In genomic region chr1:191261861-191262260, GRCm38 (mm10) we compare ENCODE assay signal across 23 mouse cellular contexts. TPM values are rescaled to one million over a fixed set of nuclear protein-coding genes. Genes with fewer than 3 reads are reported as not detected.
DNase-seq lines count a peak whose midpoint lies in the region; ATAC-seq and TF ChIP-seq lines count a peak whose summit lies in the region.
"Had no signal": no experiment of that assay in that cellular context is flagged by ENCODE, and none has a peak within 500 bp of the region (broad histone marks: within the 10 kb centered on the region; RNA-seq: fewer than 3 reads in every experiment).

No protein-coding gene starts in this region.

- no peak for TF ChIP-seq CTCF in gastrocnemius, adult 2 months (IDR thresholded peaks at IDR 0.05)

- no peaks in the 10 kb centered on the region; the same call in 1 of the 2 replicates for H3K27me3 ChIP-seq in forebrain, embryonic 12.5 days
- H3K27me3 ChIP-seq in forebrain, embryonic 11.5 days (ENCODE audit: control insufficient read depth, insufficient read depth, low read length): no peaks in the 10 kb centered on the region
- no peaks in the 10 kb centered on the region; the same call in 1 of the 2 replicates for H3K27me3 ChIP-seq in midbrain, embryonic 11.5 days (ENCODE audit: control insufficient read depth, insufficient read depth, low read length)
- H3K27me3 ChIP-seq in midbrain, embryonic 13.5 days: no peaks in the 10 kb centered on the region
- peaks cover 9% of the 10 kb centered on the region; the same call in 1 of the 2 replicates for H3K27me3 ChIP-seq in embryonic facial prominence, embryonic 10.5 days (replicated peaks; ENCODE audit: low read depth, poor library complexity, severe bottlenecking)
- H3K27me3 ChIP-seq in neural tube, embryonic 13.5 days: no peaks in the 10 kb centered on the region
- H3K27me3 ChIP-seq: limb, embryonic 15.5 days had no signal

- no peaks in the 10 kb centered on the region for H3K9me3 ChIP-seq in forebrain, embryonic 12.5 days
- H3K9me3 ChIP-seq in forebrain, embryonic 11.5 days (ENCODE audit: control insufficient read depth, low read length): no peaks in the 10 kb centered on the region
- H3K9me3 ChIP-seq in midbrain, embryonic 11.5 days (ENCODE audit: control insufficient read depth, low read length): no peaks in the 10 kb centered on the region
- H3K9me3 ChIP-seq in midbrain, embryonic 13.5 days: no peaks in the 10 kb centered on the region
- H3K9me3 ChIP-seq in embryonic facial prominence, embryonic 10.5 days: no peaks in the 10 kb centered on the region
- no peaks in the 10 kb centered on the region for H3K9me3 ChIP-seq in neural tube, embryonic 13.5 days
- H3K9me3 ChIP-seq: limb, embryonic 15.5 days; midbrain, embryonic 12.5 days had no signal

- H3K27ac ChIP-seq in forebrain, embryonic 12.5 days: no peak overlapping the region
- H3K27ac ChIP-seq in forebrain, embryonic 11.5 days (ENCODE audit: low read depth, low read length): no peak overlapping the region
- H3K27ac ChIP-seq in midbrain, embryonic 11.5 days (ENCODE audit: low read depth, low read length): no peak overlapping the region
- H3K27ac ChIP-seq in midbrain, embryonic 13.5 days: no peak overlapping the region
- H3K27ac ChIP-seq in embryonic facial prominence, embryonic 10.5 days (replicated peaks): peak overlapping the region; percentile 75
- H3K27ac ChIP-seq in neural tube, embryonic 13.5 days (replicated peaks): no peak overlapping the region
- H3K27ac ChIP-seq in gastrocnemius, adult 2 months: no peak overlapping the region
- H3K27ac ChIP-seq: limb, embryonic 15.5 days; midbrain, embryonic 12.5 days; stomach, postnatal 0 days had no signal

- no peak for ATAC-seq in forebrain, embryonic 12.5 days (ENCODE audit: low FRiP score)
- no peak for ATAC-seq in forebrain, embryonic 11.5 days (replicated peaks; ENCODE audit: low FRiP score)
- ATAC-seq in midbrain, embryonic 11.5 days (ENCODE audit: low FRiP score): no peak
- ATAC-seq in midbrain, embryonic 13.5 days: no peak
- peak; percentile 36; the same call in 1 of the 2 replicates for ATAC-seq in neural tube, embryonic 13.5 days (ENCODE audit: low read depth)
- ATAC-seq: activated CD4-positive, CD25-positive, alpha-beta regulatory T cell, adult 4 months; CD4-positive, CD25-positive, alpha-beta regulatory T cell, adult 4 months; liver, postnatal 0 days had no signal

- no peaks in the 10 kb centered on the region for H3K36me3 ChIP-seq in forebrain, embryonic 12.5 days (replicated peaks)
- no peaks in the 10 kb centered on the region for H3K36me3 ChIP-seq in forebrain, embryonic 11.5 days (ENCODE audit: control insufficient read depth, insufficient read depth, low read length)
- H3K36me3 ChIP-seq in midbrain, embryonic 11.5 days (ENCODE audit: control insufficient read depth, insufficient read depth, low read length): no peaks in the 10 kb centered on the region
- no peaks in the 10 kb centered on the region for H3K36me3 ChIP-seq in midbrain, embryonic 13.5 days
- no peaks in the 10 kb centered on the region for H3K36me3 ChIP-seq in embryonic facial prominence, embryonic 10.5 days (replicated peaks)
- no peaks in the 10 kb centered on the region for H3K36me3 ChIP-seq in neural tube, embryonic 13.5 days
- H3K36me3 ChIP-seq: limb, embryonic 15.5 days; midbrain, embryonic 12.5 days had no signal

- no peak for DNase-seq in forebrain, embryonic 11.5 days (ENCODE audit: low spot score)
- DNase-seq in midbrain, embryonic 11.5 days (ENCODE audit: low spot score, missing footprints): peak; percentile 86
- peak; percentile 50 for DNase-seq in embryonic facial prominence, embryonic 10.5 days (ENCODE audit: low spot score)
- DNase-seq in gastrocnemius, adult 2 months: no peak
- DNase-seq in left cerebral cortex, postnatal 4 days: no peak
- DNase-seq: adrenal gland, postnatal 10 days; cerebellum, adult 11-12 months; gastrocnemius, postnatal 25 days; kidney, adult 2 months; kidney, postnatal 25 days; layer of hippocampus, adult 9-11 months; liver, postnatal 0 days; lung, postnatal 36 days; right cerebral cortex, adult 18-20 months had no signal

- no peak overlapping the region for H3K4me2 ChIP-seq in forebrain, embryonic 12.5 days
- H3K4me2 ChIP-seq in forebrain, embryonic 11.5 days (ENCODE audit: low read depth, low read length, severe bottlenecking): no peak overlapping the region
- no peak overlapping the region for H3K4me2 ChIP-seq in midbrain, embryonic 11.5 days
- no peak overlapping the region for H3K4me2 ChIP-seq in midbrain, embryonic 13.5 days (replicated peaks)
- H3K4me2 ChIP-seq in neural tube, embryonic 13.5 days: no peak overlapping the region
- H3K4me2 ChIP-seq: limb, embryonic 15.5 days; midbrain, embryonic 12.5 days had no signal

- H3K9ac ChIP-seq in forebrain, embryonic 12.5 days: peak overlapping the region; percentile 29; the same call in 1 of the 2 replicates
- H3K9ac ChIP-seq in forebrain, embryonic 11.5 days (ENCODE audit: low read length): no peak overlapping the region
- no peak overlapping the region for H3K9ac ChIP-seq in midbrain, embryonic 11.5 days (ENCODE audit: low read length)
- H3K9ac ChIP-seq in midbrain, embryonic 13.5 days (replicated peaks): no peak overlapping the region
- no peak overlapping the region for H3K9ac ChIP-seq in neural tube, embryonic 13.5 days
- H3K9ac ChIP-seq: limb, embryonic 15.5 days; liver, postnatal 0 days; midbrain, embryonic 12.5 days had no signal

- peaks cover 4% of the 10 kb centered on the region; the same call in 1 of the 2 replicates for H3K4me1 ChIP-seq in forebrain, embryonic 12.5 days
- H3K4me1 ChIP-seq in forebrain, embryonic 11.5 days (replicated peaks; ENCODE audit: control insufficient read depth, insufficient read depth, low read length): no peaks in the 10 kb centered on the region
- H3K4me1 ChIP-seq in midbrain, embryonic 11.5 days (ENCODE audit: control insufficient read depth, insufficient read depth, low read length): peaks cover 4% of the 10 kb centered on the region
- H3K4me1 ChIP-seq in midbrain, embryonic 13.5 days (replicated peaks): no peaks in the 10 kb centered on the region
- H3K4me1 ChIP-seq in embryonic facial prominence, embryonic 10.5 days: peaks cover 52% of the 10 kb centered on the region
- H3K4me1 ChIP-seq in neural tube, embryonic 13.5 days (replicated peaks): 0 out of 2 replicates have a peak, but pooled peaks cover 4% of the 10 kb centered on the region
- H3K4me1 ChIP-seq: midbrain, embryonic 12.5 days had no signal

- 10% methylated on average over 6 of the region's 6 CpGs for WGBS in forebrain, embryonic 12.5 days
- WGBS in forebrain, embryonic 11.5 days: 16% methylated on average over 6 of the region's 6 CpGs
- 16% methylated on average over 6 of the region's 6 CpGs for WGBS in midbrain, embryonic 11.5 days
- 23% methylated on average over 6 of the region's 6 CpGs for WGBS in midbrain, embryonic 13.5 days
- 5% methylated on average over 6 of the region's 6 CpGs for WGBS in embryonic facial prominence, embryonic 10.5 days
- 25% methylated on average over 6 of the region's 6 CpGs for WGBS in neural tube, embryonic 13.5 days

- no peak overlapping the region for H3K4me3 ChIP-seq in forebrain, embryonic 12.5 days (replicated peaks)
- H3K4me3 ChIP-seq in forebrain, embryonic 11.5 days (ENCODE audit: low read depth, low read length): no peak overlapping the region
- no peak overlapping the region for H3K4me3 ChIP-seq in midbrain, embryonic 11.5 days (ENCODE audit: low read depth, low read length)
- no peak overlapping the region for H3K4me3 ChIP-seq in midbrain, embryonic 13.5 days (replicated peaks)
- no peak overlapping the region for H3K4me3 ChIP-seq in embryonic facial prominence, embryonic 10.5 days
- H3K4me3 ChIP-seq in neural tube, embryonic 13.5 days: no peak overlapping the region
- no peak overlapping the region for H3K4me3 ChIP-seq in gastrocnemius, adult 2 months
- H3K4me3 ChIP-seq: limb, embryonic 15.5 days; midbrain, embryonic 12.5 days; myocyte had no signal

- intact Hi-C loops in gastrocnemius, adult 2 months (cut with DNase I): no loop called here
- intact Hi-C loops in left cerebral cortex, postnatal 4 days (cut with DNase I): no loop called here

RNA-seq across cellular contexts. Expression of gene Atf3, which starts 44.0 kb away (rescaled TPM):
- polyA plus RNA-seq in forebrain, embryonic 12.5 days (2016; fragmentation: Nextera tagmentation; extraction: Ambion mirVana): 0.96 and 1.7 TPM in 2 replicates
- polyA plus RNA-seq in forebrain, embryonic 11.5 days (2014; fragmentation: Nextera tagmentation; extraction: Ambion mirVana): 2.0 and 2.4 TPM in 2 replicates
- polyA plus RNA-seq in midbrain, embryonic 11.5 days (2014; fragmentation: Nextera tagmentation; extraction: Ambion mirVana): 3.8 and 4.6 TPM in 2 replicates
- 0.83 and 1.2 TPM in 2 replicates for polyA plus RNA-seq in midbrain, embryonic 13.5 days (2015; fragmentation: Nextera tagmentation; extraction: Ambion mirVana)
- polyA plus RNA-seq in embryonic facial prominence, embryonic 10.5 days (2016; fragmentation: Nextera tagmentation; extraction: Ambion mirVana): 1.5 and 2.1 TPM in 2 replicates
- polyA plus RNA-seq in neural tube, embryonic 13.5 days (2015; fragmentation: Nextera tagmentation; extraction: Ambion mirVana): 2.0 and 2.2 TPM in 2 replicates
- total RNA-seq in gastrocnemius, adult 2 months (2021): 1 to 10 TPM; 2.7 to 7.2 TPM
- total RNA-seq in left cerebral cortex, postnatal 4 days (2021): under 1 TPM; 0.58 to 0.99 TPM
- polyA plus RNA-seq: activated CD4-positive, CD25-positive, alpha-beta regulatory T cell, adult 4 months; CD4-positive, CD25-positive, alpha-beta regulatory T cell, adult 4 months had no signal

RNA-seq across cellular contexts. Expression of gene Nenf, which starts 56.1 kb away (rescaled TPM):
- 50.9 and 61.3 TPM in 2 replicates for polyA plus RNA-seq in forebrain, embryonic 12.5 days (2016; fragmentation: Nextera tagmentation; extraction: Ambion mirVana)
- 57.6 and 57.8 TPM in 2 replicates for polyA plus RNA-seq in forebrain, embryonic 11.5 days (2014; fragmentation: Nextera tagmentation; extraction: Ambion mirVana)
- 70.5 and 77.9 TPM in 2 replicates for polyA plus RNA-seq in midbrain, embryonic 11.5 days (2014; fragmentation: Nextera tagmentation; extraction: Ambion mirVana)
- 81.7 and 87.5 TPM in 2 replicates for polyA plus RNA-seq in midbrain, embryonic 13.5 days (2015; fragmentation: Nextera tagmentation; extraction: Ambion mirVana)
- polyA plus RNA-seq in embryonic facial prominence, embryonic 10.5 days (2016; fragmentation: Nextera tagmentation; extraction: Ambion mirVana): 42.8 and 48.6 TPM in 2 replicates
- polyA plus RNA-seq in neural tube, embryonic 13.5 days (2015; fragmentation: Nextera tagmentation; extraction: Ambion mirVana): 105 and 121 TPM in 2 replicates
- total RNA-seq in gastrocnemius, adult 2 months (2021): 10 to 100 TPM; 68.3 to 69.6 TPM
- 10 to 100 TPM; 83.5 to 89.9 TPM for total RNA-seq in left cerebral cortex, postnatal 4 days (2021)

Comparison
In these comparisons a context has a peak if more than half of its experiments do, and no peak if none do; other contexts are left out.
1. DNase-seq: peak in midbrain, embryonic 11.5 days (single experiment) and embryonic facial prominence, embryonic 10.5 days (single experiment); none in forebrain, embryonic 11.5 days (single experiment), gastrocnemius, adult 2 months (single experiment) and left cerebral cortex, postnatal 4 days (single experiment).